Mouse (Mus musculus): ENCODE results near the gene Ly6g6f. TPM values are rescaled to one million over a fixed set of nuclear protein-coding genes. Genes with fewer than 3 reads are reported as not detected.

The Ly6g6f gene
- total RNA-seq, 2 experiments from 2014 or later, result not detected

Other genes starting within 250 kb of the Ly6g6f start
- gene Stk19, start 248.7 kb downstream of the Ly6g6f start, total RNA-seq (2023), result 10 to 100 TPM; 57.8 to 67.8 TPM
- gene Dxo, start 248.6 kb downstream of the Ly6g6f start, total RNA-seq (2023), result 10 to 100 TPM; 87.2 to 90.1 TPM
- 100 to 1,000 TPM; 106 to 113 TPM for gene Skiv2l, start 235.4 kb downstream of the Ly6g6f start, total RNA-seq (2023)
- gene Nelfe, start 235.2 kb downstream of the Ly6g6f start, total RNA-seq (2023), result 10 to 100 TPM; 32.7 to 37.8 TPM
- under 1 TPM in 1 of 2 experiments, not detected in 1; 0.41 TPM for gene Cfb, start 223.1 kb downstream of the Ly6g6f start, total RNA-seq (2023)
- 10 to 100 TPM in 1 of 2 experiments, 1 to 10 TPM in 1; 9.4 to 13.1 TPM for gene Zbtb12, start 206.1 kb downstream of the Ly6g6f start, total RNA-seq (2023)
- gene Gm20547, start 203.6 kb downstream of the Ly6g6f start, total RNA-seq (2023), result not detected
- 1 to 10 TPM; 2.4 to 2.6 TPM for gene C2, start 187.3 kb downstream of the Ly6g6f start, total RNA-seq (2023)
- 100 to 1,000 TPM; 169 to 178 TPM for gene Ehmt2, start 187.1 kb downstream of the Ly6g6f start, total RNA-seq (2023)
- gene Slc44a4, start 171.1 kb downstream of the Ly6g6f start, total RNA-seq (2023), result not detected
- 10 to 100 TPM; 64.3 to 86.9 TPM for gene Neu1, start 154.4 kb downstream of the Ly6g6f start, total RNA-seq (2023)
- 100 to 1,000 TPM in 1 of 2 experiments, 1 to 10 TPM in 1; 9.1 to 108 TPM for gene Hspa1b, start 126.4 kb downstream of the Ly6g6f start, total RNA-seq (2023)
- gene Gm20481, start 115.7 kb downstream of the Ly6g6f start, total RNA-seq (2023), result not detected
- 10 to 100 TPM in 1 of 2 experiments, 1 to 10 TPM in 1; 3.8 to 37.9 TPM for gene Hspa1a, start 113.5 kb downstream of the Ly6g6f start, total RNA-seq (2023)
- gene Hspa1l, start 112.9 kb downstream of the Ly6g6f start, total RNA-seq (2023), result not detected
- 10 to 100 TPM; 32.1 to 32.7 TPM for gene Lsm2, start 103.7 kb downstream of the Ly6g6f start, total RNA-seq (2023)
- gene Vars, start 84.6 kb downstream of the Ly6g6f start, total RNA-seq (2023), result 100 to 1,000 TPM; 290 to 310 TPM
- under 1 TPM; 0.50 to 0.75 TPM for gene Vwa7, start 69.0 kb downstream of the Ly6g6f start, total RNA-seq (2023)
- gene Sapcd1, start 57.6 kb downstream of the Ly6g6f start, total RNA-seq (2023), result 1 to 10 TPM; 4.8 to 5.7 TPM
- 10 to 100 TPM in 1 of 2 experiments, 1 to 10 TPM in 1; 9.7 to 13.8 TPM for gene Msh5, start 38.9 kb downstream of the Ly6g6f start, total RNA-seq (2023)
- 100 to 1,000 TPM; 210 to 218 TPM for gene Clic1, start 35.6 kb downstream of the Ly6g6f start, total RNA-seq (2023)
- 1 to 10 TPM; 3.4 to 5.2 TPM for gene Ddah2, start 26.6 kb downstream of the Ly6g6f start, total RNA-seq (2023)
- gene Ly6g6c, start 20.2 kb downstream of the Ly6g6f start, total RNA-seq (2023), result not detected
- not detected for gene Mpig6b, start 19.4 kb downstream of the Ly6g6f start, total RNA-seq (2023)
- gene Ly6g6e, start 8.7 kb downstream of the Ly6g6f start, total RNA-seq (2023), result not detected
- not detected for gene Ly6g6d, start 7.5 kb downstream of the Ly6g6f start, total RNA-seq (2023)
- 10 to 100 TPM; 71.6 to 74.8 TPM for gene Abhd16a, start 3.7 kb upstream of the Ly6g6f start, total RNA-seq (2023)
- not detected for gene Ly6g5c, start 22.7 kb upstream of the Ly6g6f start, total RNA-seq (2023)
- gene Ly6g5b, start 29.8 kb upstream of the Ly6g6f start, total RNA-seq (2023), result 1 to 10 TPM; 1.5 to 1.7 TPM
- 10 to 100 TPM; 31.1 to 34.0 TPM for gene Gpank1, start 35.8 kb upstream of the Ly6g6f start, total RNA-seq (2023)
- 100 to 1,000 TPM; 126 to 147 TPM for gene Csnk2b, start 36.4 kb upstream of the Ly6g6f start, total RNA-seq (2023)
- 10 to 100 TPM; 16.6 to 25.1 TPM for gene D17H6S53E, start 40.8 kb upstream of the Ly6g6f start, total RNA-seq (2023)
- under 1 TPM; 0.56 to 0.93 TPM for gene Apom, start 46.4 kb upstream of the Ly6g6f start, total RNA-seq (2023)
- 100 to 1,000 TPM; 412 to 463 TPM for gene Bag6, start 49.6 kb upstream of the Ly6g6f start, total RNA-seq (2023)
- gene Prrc2a, start 79.3 kb upstream of the Ly6g6f start, total RNA-seq (2023), result 100 to 1,000 TPM; 364 to 379 TPM
- gene Aif1, start 90.5 kb upstream of the Ly6g6f start, total RNA-seq (2023), result 1 to 10 TPM; 1.7 to 5.1 TPM
- 10 to 100 TPM; 32.6 to 54.4 TPM for gene Lst1, start 102.8 kb upstream of the Ly6g6f start, total RNA-seq (2023)
- gene Ltb, start 108.8 kb upstream of the Ly6g6f start, total RNA-seq (2023), result 100 to 1,000 TPM; 669 to 686 TPM
- 10 to 100 TPM in 1 of 2 experiments, 1 to 10 TPM in 1; 9.6 to 14.5 TPM for gene Tnf, start 116.4 kb upstream of the Ly6g6f start, total RNA-seq (2023)
- 10 to 100 TPM; 45.0 to 61.0 TPM for gene Lta, start 119.7 kb upstream of the Ly6g6f start, total RNA-seq (2023)
- gene Gm16181, start 135.2 kb upstream of the Ly6g6f start, total RNA-seq (2023), result not detected
- gene Atp6v1g2, start 148.1 kb upstream of the Ly6g6f start, total RNA-seq (2023), result 1 to 10 TPM; 1.2 to 2.9 TPM
- 10 to 100 TPM; 11.2 to 16.2 TPM for gene Nfkbil1, start 150.2 kb upstream of the Ly6g6f start, total RNA-seq (2023)
- gene Ddx39b, start 156.1 kb upstream of the Ly6g6f start, total RNA-seq (2023), result 100 to 1,000 TPM; 440 to 473 TPM
- 1,000 to 10,000 TPM; 1,708 to 1,769 TPM for gene H2-D1, start 177.1 kb upstream of the Ly6g6f start, total RNA-seq (2023)
- 10 to 100 TPM in 1 of 2 experiments, 1 to 10 TPM in 1; 9.7 to 10.1 TPM for gene H2-Q1, start 234.8 kb upstream of the Ly6g6f start, total RNA-seq (2023)